Mouse (Mus musculus) megakaryocyte progenitor cell, adult 5-6 weeks (primary cell): ENCODE measurements around the gene Ppdpf. TPM values are rescaled to one million over a fixed set of nuclear protein-coding genes. Genes with fewer than 3 reads are reported as not detected.
A peak's percentile ranks its signal among the peaks of the same experiment; 100 is the strongest.

ENCODE experiments used
- ATAC-seq: replicated peaks from 2 replicates; pipeline ENCODE4 v1.8.0; 2016; ENCODE audit warnings: mild to moderate bottlenecking, moderate TSS enrichment, inconsistent platforms; ENCODE audit not compliant: poor library complexity
- total RNA-seq, 2 experiments: library from RNA; stranded (forward) in 1 of 2; stranded (reverse) in 1 of 2; fragments of 157-497, 149-512 nt in 1 of 2; fragments of 200-1000 nt in 1 of 2; gene quantifications; 2 replicates each; pipeline versions ENCODE4 v1.2.3 to v1.2.4; 2015 to 2017

Gene Ppdpf
- 85.7 and 109 TPM in 2 replicates for total RNA-seq (2015)
- 68.8 and 73.0 TPM in 2 replicates for total RNA-seq (2017)

GRCm38 (mm10) chr2:181187121-181188000, at the start of gene Ppdpf:
Gene Ppdpf (plus strand): TSS chr2:181187247.
- peak; percentile 86 for ATAC-seq

- ATAC-seq: no peak
These were observed 47.3 kb upstream of the Ppdpf start for GRCm38 (mm10) chr2:181139641-181140193.

GRCm38 (mm10) chr2:181142703-181143135, 44.3 kb upstream of the Ppdpf start:
- ATAC-seq: no peak

- ATAC-seq: no peak
These were observed 43.4 kb upstream of the Ppdpf start for GRCm38 (mm10) chr2:181143509-181144276.

- no peak for ATAC-seq
These were observed 42.4 kb upstream of the Ppdpf start for GRCm38 (mm10) chr2:181144675-181145074.

- no peak for ATAC-seq
These were observed 40.0 kb upstream of the Ppdpf start for GRCm38 (mm10) chr2:181146976-181147545.

- no peak for ATAC-seq
These were observed 39.3 kb upstream of the Ppdpf start for GRCm38 (mm10) chr2:181147546-181148317.

- ATAC-seq: no peak
These were observed 38.6 kb upstream of the Ppdpf start for GRCm38 (mm10) chr2:181148318-181148955.

GRCm38 (mm10) chr2:181150281-181150680, 36.8 kb upstream of the Ppdpf start:
- no peak for ATAC-seq

GRCm38 (mm10) chr2:181152701-181153100, 34.3 kb upstream of the Ppdpf start:
- ATAC-seq: no peak

GRCm38 (mm10) chr2:181153131-181153530, 33.9 kb upstream of the Ppdpf start:
- no peak for ATAC-seq

- peak; percentile 70 for ATAC-seq
These were observed 33.2 kb upstream of the Ppdpf start for GRCm38 (mm10) chr2:181153837-181154236.

GRCm38 (mm10) chr2:181154361-181154760, 32.7 kb upstream of the Ppdpf start:
- ATAC-seq: no peak

GRCm38 (mm10) chr2:181154831-181155415, 32.1 kb upstream of the Ppdpf start:
- ATAC-seq: no peak

GRCm38 (mm10) chr2:181155801-181156200, 31.2 kb upstream of the Ppdpf start:
- ATAC-seq: no peak

- no peak for ATAC-seq
These were observed 30.6 kb upstream of the Ppdpf start, which contains the start of gene Eef1a2 for GRCm38 (mm10) chr2:181156248-181157121. Gene Eef1a2 (minus strand): TSS chr2:181157014.

- ATAC-seq: no peak
These were observed 29.9 kb upstream of the Ppdpf start for GRCm38 (mm10) chr2:181157180-181157579.

- ATAC-seq: no peak
These were observed 29.2 kb upstream of the Ppdpf start for GRCm38 (mm10) chr2:181157716-181158302.
